ENCODE assay signal across 25 mouse cellular contexts in the genomic region with DNA sequence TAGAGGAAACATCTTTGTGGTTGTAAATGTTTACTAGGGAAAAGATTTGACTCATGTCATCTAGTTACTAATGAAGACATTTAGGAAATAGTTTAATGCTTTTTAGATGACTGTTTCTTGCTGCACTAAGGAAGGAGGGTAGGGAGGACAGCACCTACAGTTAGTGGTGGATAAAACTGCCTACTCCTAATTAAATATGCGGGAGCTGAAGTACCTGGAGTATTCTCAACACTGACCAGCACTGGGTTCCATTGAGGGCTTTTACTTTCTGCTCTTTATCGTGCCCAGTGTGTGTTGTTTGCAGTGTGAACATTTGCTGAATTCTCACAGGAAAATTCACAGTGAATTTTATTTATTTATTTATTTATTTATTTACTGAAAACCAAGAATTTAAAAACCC.
"Had no signal": no experiment of that assay in that cellular context is flagged by ENCODE, and none has a peak within 500 bp of the region (broad histone marks: within the 10 kb centered on the region; RNA-seq: fewer than 3 reads in every experiment).

No protein-coding gene starts in this region.

- H3K4me3 ChIP-seq: heart, adult 2 months; heart, embryonic 13.5 days; heart, embryonic 15.5 days; kidney, embryonic 15.5 days; limb, embryonic 13.5 days; limb, embryonic 15.5 days had no signal

- H3K9me3 ChIP-seq: heart, embryonic 13.5 days; heart, embryonic 15.5 days; kidney, embryonic 15.5 days; limb, embryonic 13.5 days; limb, embryonic 15.5 days had no signal

- ATAC-seq: forebrain, postnatal 0 days; hindbrain, postnatal 0 days; intestine, embryonic 16.5 days had no signal

- H3K4me2 ChIP-seq: heart, embryonic 11.5 days; heart, embryonic 13.5 days; heart, embryonic 15.5 days; hindbrain, embryonic 14.5 days; kidney, embryonic 15.5 days; limb, embryonic 13.5 days; limb, embryonic 15.5 days had no signal

- H3K4me1 ChIP-seq: heart, embryonic 13.5 days; heart, embryonic 15.5 days; kidney, embryonic 15.5 days; limb, embryonic 13.5 days had no signal

- H3K9ac ChIP-seq: forebrain, postnatal 0 days; heart, embryonic 13.5 days; heart, embryonic 15.5 days; hindbrain, embryonic 14.5 days; kidney, embryonic 15.5 days; limb, embryonic 13.5 days; limb, embryonic 15.5 days had no signal

- H3K36me3 ChIP-seq: heart, embryonic 13.5 days; heart, embryonic 15.5 days; kidney, embryonic 15.5 days; limb, embryonic 13.5 days; limb, embryonic 15.5 days had no signal

- H3K27ac ChIP-seq: heart, adult 2 months; heart, embryonic 13.5 days; heart, embryonic 15.5 days; hindbrain, embryonic 14.5 days; hindbrain, postnatal 0 days; kidney, embryonic 15.5 days; kidney, postnatal 0 days; limb, embryonic 13.5 days; limb, embryonic 15.5 days had no signal

- DNase-seq: forebrain, postnatal 0 days; gastrocnemius, postnatal 14 days; gastrocnemius, postnatal 36 days; heart, adult 11 months; heart, adult 2 months; heart, postnatal 14 days; heart, postnatal 36 days; kidney, adult 11 months; kidney, adult 2 months; kidney, adult 9 months; kidney, postnatal 14 days; kidney, postnatal 36 days; layer of hippocampus, adult 9-11 months; layer of hippocampus, postnatal 36 days; left cerebral cortex, postnatal 4 days had no signal

- H3K27me3 ChIP-seq: heart, embryonic 13.5 days; heart, embryonic 15.5 days; kidney, embryonic 15.5 days; limb, embryonic 13.5 days; limb, embryonic 15.5 days had no signal
